Mouse (Mus musculus) stomach, postnatal 0 days (tissue): ENCODE data around the gene Syt1.

ENCODE experiments used
- CTCF ChIP-seq: IDR thresholded peaks from 2 replicates; pipeline ENCODE4 v1.5.1; 2016; ENCODE audit warnings: antibody characterized with exemption, low read depth, mild to moderate bottlenecking, moderate library complexity
- EP300 ChIP-seq: optimal IDR thresholded peaks from 2 replicates; pipeline ENCODE3; 2016; ENCODE audit warnings: antibody characterized with exemption

DNA sequence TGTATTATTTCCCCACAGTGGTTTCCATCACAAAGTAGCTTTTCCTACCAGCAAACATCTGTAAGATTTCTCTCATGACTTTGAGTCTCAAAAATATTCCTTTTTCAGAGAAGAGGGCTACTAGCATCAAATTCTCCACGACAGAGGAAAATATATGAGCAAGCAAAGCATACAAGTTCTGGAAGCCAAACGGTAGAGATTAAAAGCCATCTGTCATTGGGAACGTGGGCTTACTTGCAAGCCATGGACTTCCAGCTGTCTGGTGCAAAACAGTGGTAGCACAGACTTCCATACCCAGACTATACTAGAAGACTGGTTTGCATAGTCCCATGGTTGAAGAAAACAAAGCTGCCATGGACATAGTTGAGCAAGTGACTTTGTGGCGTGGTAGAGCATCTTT, 106.4 kb downstream of the Syt1 start:
- TF ChIP-seq CTCF (no peak), EP300 (no peak)
